Mouse (Mus musculus) c-Kit-positive CD71-positive TER-119-positive erythroid progenitor cells, embryonic 14.5 days (primary cell): ENCODE results near the gene Prkar1b.

Source experiments
- DNase-seq: peaks from one replicate; pipeline ENCODE4 v3.0.0-alpha.2; 2013; ENCODE audit warnings: low spot score

The Prkar1b gene

GRCm38 (mm10) chr5:139066861-139067614, 82.8 kb downstream of the Prkar1b start:
- DNase-seq, result no peak

GRCm38 (mm10) chr5:139064611-139065010, 85.2 kb downstream of the Prkar1b start:
- DNase-seq, result no peak

- DNase-seq, result no peak
These were observed 88.1 kb downstream of the Prkar1b start for GRCm38 (mm10) chr5:139061680-139062079.

- DNase-seq, result no peak
These were observed 89.2 kb downstream of the Prkar1b start for GRCm38 (mm10) chr5:139060460-139061051.

- no peak for DNase-seq
These were observed 96.6 kb downstream of the Prkar1b start for GRCm38 (mm10) chr5:139053176-139053575.

- no peak for DNase-seq
These were observed 98.5 kb downstream of the Prkar1b start for GRCm38 (mm10) chr5:139051276-139051675.

- no peak for DNase-seq
These were observed 100.4 kb downstream of the Prkar1b start for GRCm38 (mm10) chr5:139049367-139049766.

- DNase-seq, result no peak
These were observed 102.6 kb downstream of the Prkar1b start for GRCm38 (mm10) chr5:139047171-139047570.

GRCm38 (mm10) chr5:139046636-139047035, 103.2 kb downstream of the Prkar1b start:
- DNase-seq, result no peak

- DNase-seq, result no peak
These were observed 106.3 kb downstream of the Prkar1b start for GRCm38 (mm10) chr5:139043546-139043945.

- DNase-seq, result no peak
These were observed 107.5 kb downstream of the Prkar1b start for GRCm38 (mm10) chr5:139042299-139042698.

- DNase-seq, result no peak
These were observed 114.6 kb downstream of the Prkar1b start for GRCm38 (mm10) chr5:139035171-139035570.

GRCm38 (mm10) chr5:139034746-139035145, 115.1 kb downstream of the Prkar1b start:
- no peak for DNase-seq

- DNase-seq, result no peak
These were observed 116.1 kb downstream of the Prkar1b start for GRCm38 (mm10) chr5:139033406-139034317.

- no peak for DNase-seq
These were observed 122.2 kb downstream of the Prkar1b start for GRCm38 (mm10) chr5:139027603-139028002.

GRCm38 (mm10) chr5:139024351-139025105, 125.3 kb downstream of the Prkar1b start:
- no peak for DNase-seq

- DNase-seq, result no peak
These were observed 129.2 kb downstream of the Prkar1b start for GRCm38 (mm10) chr5:139020595-139020994.

- no peak for DNase-seq
These were observed 132.3 kb downstream of the Prkar1b start for GRCm38 (mm10) chr5:139017371-139018124.

GRCm38 (mm10) chr5:139015097-139015496, 134.7 kb downstream of the Prkar1b start:
- no peak for DNase-seq

GRCm38 (mm10) chr5:139010649-139011048, 139.2 kb downstream of the Prkar1b start:
- no peak for DNase-seq

- no peak for DNase-seq
These were observed 142.5 kb downstream of the Prkar1b start for GRCm38 (mm10) chr5:139007141-139007775.
